In genomic region chr19:42128787-42129508, GRCm38 (mm10) we compare ENCODE assay signal across 8 mouse cellular contexts. TPM values are rescaled to one million over a fixed set of nuclear protein-coding genes. Genes with fewer than 3 reads are reported as not detected.
A peak's percentile ranks its signal among the peaks of the same experiment; 100 is the strongest.
DNase-seq lines count a peak whose midpoint lies in the region; ATAC-seq lines count a peak whose summit lies in the region.

Gene Avpi1, minus strand, starts transcription at chr19:42129059.

- intact Hi-C loops in left cerebral cortex, postnatal 14 days (cut with DNase I): loop anchor here (2.0 kb wide), 1 partner anchor 38 kb away; the partner anchor contains the start of gene Pi4k2a

- H3K4me1 ChIP-seq in intestine, embryonic 14.5 days (replicated peaks; ENCODE audit: control insufficient read depth, insufficient read depth, low read length): peaks cover 12% of the 10 kb centered on the region

- H3K27me3 ChIP-seq in intestine, embryonic 14.5 days (replicated peaks; ENCODE audit: control insufficient read depth, insufficient read depth, low read length): no peaks in the 10 kb centered on the region

- WGBS in intestine, embryonic 14.5 days: under 1% methylated on average over 54 of the region's 54 CpGs

- DNase-seq in adrenal gland, adult 18-20 months (ENCODE audit: low spot score in 2 of 2): peak; percentile 97 to 98
- DNase-seq in embryo, embryonic 11 days: peak; percentile 98
- DNase-seq in gastrocnemius, postnatal 25 days: peak; percentile 99
- DNase-seq in intestine, embryonic 14.5 days (ENCODE audit: low spot score): peak; percentile 97
- peak; percentile 98 to 99 for DNase-seq in left cerebral cortex, postnatal 14 days (ENCODE audit: low spot score in 2 of 2)
- peak; percentile 98 for DNase-seq in mesoderm, embryonic 11.5 days (ENCODE audit: low read depth, low spot score)
- peak; percentile 99 for DNase-seq in right cerebral cortex, postnatal 36 days (ENCODE audit: low spot score in 2 of 2)
- peak; percentile 99 for DNase-seq in yolk sac, embryonic 10.5 days (ENCODE audit: low spot score)

- H3K9ac ChIP-seq in intestine, embryonic 14.5 days (ENCODE audit: low read length): peak within 1 kb of the TSS; percentile 76

- peak within 1 kb of the TSS; percentile 83 for H3K27ac ChIP-seq in intestine, embryonic 14.5 days (ENCODE audit: low read depth)

- peak; percentile 97 for ATAC-seq in intestine, embryonic 14.5 days (replicated peaks; ENCODE audit: low FRiP score, low TSS enrichment, low read depth)

- H3K9me3 ChIP-seq in intestine, embryonic 14.5 days (ENCODE audit: control insufficient read depth, low read length): no peaks in the 10 kb centered on the region

- peaks cover 11% of the 10 kb centered on the region for H3K36me3 ChIP-seq in intestine, embryonic 14.5 days (ENCODE audit: control insufficient read depth, insufficient read depth, low read length)

- H3K4me3 ChIP-seq in intestine, embryonic 14.5 days (ENCODE audit: low read depth, low read length): peak within 1 kb of the TSS; percentile 59

- H3K4me2 ChIP-seq in intestine, embryonic 14.5 days (ENCODE audit: low read length): peak within 1 kb of the TSS; percentile 99

RNA-seq across cellular contexts. Expression of gene Avpi1, which starts in this region (rescaled TPM):
- total RNA-seq in adrenal gland, adult 18-20 months (2021): 100 to 1,000 TPM in 1 of 2 experiments, 10 to 100 TPM in 1; 81.8 to 108 TPM
- total RNA-seq in gastrocnemius, postnatal 25 days (2021): 1 to 10 TPM; 8.4 to 9.3 TPM
- polyA plus RNA-seq in intestine, embryonic 14.5 days (2014; fragmentation: Nextera tagmentation; extraction: Ambion mirVana): 33.6 and 35.2 TPM in 2 replicates
- 10 to 100 TPM; 28.8 to 29.0 TPM for total RNA-seq in left cerebral cortex, postnatal 14 days (2021)

Comparison
In these comparisons a context has a peak if more than half of its experiments do, and no peak if none do; other contexts are left out.
1. Peak in every context shown above with its lines: DNase-seq, ATAC-seq, H3K4me3 ChIP-seq and H3K27ac ChIP-seq.